Mouse (Mus musculus): ENCODE results near the gene Ighmbp2.

Ighmbp2 gene

DNA sequence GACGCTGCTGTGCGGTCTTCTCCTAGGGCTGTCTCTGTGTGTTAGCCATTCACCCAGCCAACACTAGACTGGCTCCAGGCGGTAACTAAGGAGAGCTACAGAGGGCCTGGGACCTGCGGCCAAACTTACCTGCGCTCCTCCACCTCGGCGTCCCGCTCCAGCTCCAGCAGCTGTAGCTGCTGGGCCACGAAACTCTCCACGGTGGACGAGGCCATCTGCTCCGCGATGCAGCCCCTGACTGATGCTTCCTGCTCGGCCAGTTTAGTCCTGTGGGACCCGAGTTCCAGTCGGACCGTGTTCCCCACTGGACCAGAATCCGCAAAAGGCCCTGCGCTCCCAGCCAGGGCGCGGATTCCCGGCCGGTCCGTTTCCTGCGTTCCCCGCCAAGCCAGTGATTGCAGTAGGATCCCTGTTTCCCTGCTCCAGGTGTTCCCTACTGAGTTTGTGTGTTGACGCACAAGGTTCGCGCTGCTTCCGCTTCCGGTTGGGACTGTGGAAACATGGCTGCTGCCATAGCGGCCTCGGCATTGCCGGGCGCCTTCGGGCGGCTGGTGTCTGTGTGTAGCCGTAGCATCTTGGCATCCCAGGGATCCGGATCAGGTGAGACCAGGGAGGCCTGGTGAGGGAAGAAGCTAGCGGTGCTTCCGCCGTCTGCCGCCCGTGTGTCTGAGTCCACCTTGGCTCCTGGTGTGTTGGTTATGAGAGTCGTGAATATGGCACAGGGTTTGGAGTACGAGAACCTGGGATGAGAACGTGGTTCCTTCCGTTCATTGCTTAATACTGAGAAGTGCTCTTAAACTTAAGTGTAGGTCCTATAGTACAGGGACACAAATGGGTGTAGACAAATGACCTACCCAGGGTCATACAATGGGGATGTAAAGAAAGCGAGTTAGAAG, at the start of gene Ighmbp2, which contains the start of gene Mrpl21:
Ighmbp2 (minus strand) TSS at position 446 of the 896 bp plus-strand sequence.
Mrpl21 (plus strand) TSS at position 330 of the 896 bp plus-strand sequence.
- DNase-seq (ENCODE audit: low read depth), result peak; percentile 85

DNA sequence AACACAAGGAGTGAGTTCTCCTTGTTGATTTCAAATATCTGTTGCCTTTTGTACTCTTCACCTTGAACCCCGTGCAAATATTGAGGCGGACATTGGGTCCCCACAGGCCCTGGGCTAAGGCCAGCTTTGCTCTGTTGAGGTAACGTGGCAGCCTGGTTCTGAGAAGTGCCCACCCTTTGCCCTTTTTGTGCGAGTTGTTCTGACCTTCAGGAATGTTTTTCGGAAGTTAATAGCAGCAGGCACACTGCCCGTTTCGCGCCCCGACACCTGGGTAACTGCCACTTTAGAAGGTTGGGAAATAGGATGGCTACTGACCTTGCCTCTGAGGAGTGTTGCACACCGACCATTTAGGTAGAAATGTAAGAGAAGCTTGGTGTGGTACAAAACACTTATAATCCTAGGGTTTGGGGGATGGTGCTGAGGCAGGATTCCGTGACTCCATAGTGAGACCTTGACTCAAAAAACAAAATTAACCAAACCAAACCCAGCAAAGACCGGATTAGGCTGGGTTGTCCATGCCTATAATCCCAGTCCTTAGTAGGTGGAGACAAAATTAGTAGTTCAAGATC, 43.7 kb upstream of the Ighmbp2 start:
- no peak for DNase-seq (ENCODE audit: low read depth)

DNA sequence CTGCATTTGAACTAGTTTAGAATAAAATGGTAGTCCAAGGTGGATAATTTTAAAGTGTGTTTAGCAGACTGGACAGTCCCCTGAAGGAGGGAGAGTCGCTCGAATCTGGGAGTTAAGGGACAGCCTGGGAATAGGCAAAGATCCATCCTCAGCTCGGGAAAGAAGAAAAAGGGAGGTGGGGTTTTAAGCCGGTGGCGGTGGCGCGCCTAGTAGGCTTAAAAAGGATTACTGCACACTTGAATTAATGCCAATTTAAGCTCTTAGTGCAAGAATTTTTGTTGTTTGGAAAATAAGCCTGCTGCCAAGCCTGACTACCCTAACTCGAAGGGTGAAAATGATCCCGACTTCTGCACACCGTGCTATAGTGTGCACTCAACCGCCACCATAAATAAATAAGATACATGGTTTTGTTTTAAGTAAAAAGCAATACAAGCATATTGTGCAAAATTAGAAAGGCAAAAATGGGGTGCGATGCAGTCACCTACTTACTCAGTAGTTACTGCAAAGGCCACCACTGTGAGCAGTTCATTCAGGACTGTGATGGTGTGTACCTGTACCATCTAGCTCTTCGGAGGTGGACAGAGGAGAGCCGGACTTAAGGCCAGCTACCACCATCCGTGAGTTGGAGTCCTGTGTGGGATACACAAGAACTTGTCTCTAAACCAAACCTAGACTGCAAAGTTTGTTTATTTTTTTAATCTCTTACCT, 43.1 kb upstream of the Ighmbp2 start:
- no peak for DNase-seq (ENCODE audit: low read depth)

DNA sequence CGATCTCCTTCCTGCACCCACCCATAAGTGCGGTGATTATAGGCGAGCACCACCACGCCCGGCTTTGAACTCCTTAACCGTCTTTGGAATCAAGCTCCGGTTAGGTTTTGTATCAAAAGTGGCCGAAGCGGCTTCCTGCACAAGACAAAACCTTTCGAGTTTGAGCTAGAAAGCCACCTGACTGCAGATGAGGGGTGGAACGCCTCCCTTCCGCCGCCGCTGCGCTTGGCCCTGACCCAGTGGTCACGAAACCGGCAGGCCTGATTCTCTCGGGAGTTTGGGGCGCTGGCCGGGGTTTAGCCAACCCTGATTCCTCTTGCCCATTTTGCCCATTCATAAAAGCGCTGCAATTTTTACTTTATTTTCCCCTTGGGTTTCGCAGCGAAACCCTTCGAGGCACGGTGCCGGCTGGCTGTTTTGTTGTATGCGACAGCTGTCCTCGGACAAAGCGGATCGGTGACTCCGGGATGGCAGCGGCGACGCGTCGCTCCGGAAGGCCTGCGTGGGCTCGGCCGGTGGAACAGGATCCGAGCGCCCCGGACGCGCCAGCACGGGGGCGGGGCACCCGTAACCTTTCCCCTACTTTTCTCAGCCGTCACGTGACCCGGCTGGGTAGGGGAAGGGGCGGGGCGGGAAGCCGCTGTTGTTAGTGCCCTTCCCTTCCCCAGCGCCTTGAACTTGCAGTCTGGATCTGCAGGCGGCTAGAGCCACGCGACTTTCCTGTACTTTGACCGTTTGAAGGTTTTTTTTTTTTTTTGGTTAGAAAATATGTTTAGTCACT, 42.3 kb upstream of the Ighmbp2 start:
- peak; percentile 89 for DNase-seq (ENCODE audit: low read depth)

DNA sequence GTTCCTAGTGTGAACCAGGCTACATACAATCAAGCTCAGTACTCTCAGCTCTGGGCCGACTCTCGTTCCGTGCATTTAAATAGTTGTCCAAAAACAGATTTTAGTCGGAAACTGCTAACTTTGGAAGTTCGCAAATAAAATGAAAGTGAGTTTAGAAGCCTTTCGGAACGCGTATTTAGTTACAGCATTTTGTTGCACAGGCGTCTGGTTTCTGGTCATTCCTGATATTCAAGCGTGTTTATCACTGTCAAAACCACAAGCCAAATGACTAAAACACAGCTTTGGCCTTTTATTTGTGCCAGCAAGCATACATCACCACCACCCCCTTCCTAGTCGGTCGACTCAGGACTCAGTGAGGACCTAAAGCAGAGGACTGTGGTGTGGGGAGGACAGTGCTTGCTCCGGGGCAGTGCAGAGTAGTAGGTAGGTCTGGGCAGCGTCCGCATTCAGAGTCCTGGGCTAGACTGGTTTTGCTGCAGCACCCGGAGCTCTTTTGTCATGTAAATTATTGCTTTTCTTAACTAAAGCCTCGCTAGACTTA, 41.5 kb upstream of the Ighmbp2 start:
- DNase-seq (ENCODE audit: low read depth), result peak; percentile 58

DNA sequence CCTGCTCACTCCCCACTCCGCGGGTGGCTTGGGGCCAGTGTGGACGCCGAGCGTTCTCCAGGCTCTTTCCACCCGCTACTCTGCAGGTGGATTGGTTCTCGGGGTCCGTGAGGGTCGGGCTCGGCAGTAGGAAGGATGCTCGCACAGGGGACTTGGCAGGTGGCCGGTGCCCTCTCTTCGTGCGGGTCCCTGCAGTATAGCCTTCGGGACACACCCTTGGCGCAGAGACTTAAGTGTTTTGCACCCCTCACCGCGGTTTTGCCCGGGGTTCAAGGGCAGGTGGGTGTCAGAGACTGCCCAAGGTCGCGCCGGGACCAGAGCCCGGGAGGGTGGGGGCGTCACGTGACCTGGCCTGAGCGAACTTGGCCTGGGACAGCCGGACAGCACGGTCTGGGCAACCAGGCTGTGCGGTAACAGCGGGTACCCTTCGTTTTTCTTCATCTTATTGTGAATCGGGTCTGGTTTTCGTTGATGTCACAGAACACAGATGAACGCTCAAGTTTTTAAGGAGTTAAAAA, 41.0 kb upstream of the Ighmbp2 start:
- no peak for DNase-seq (ENCODE audit: low read depth)

DNA sequence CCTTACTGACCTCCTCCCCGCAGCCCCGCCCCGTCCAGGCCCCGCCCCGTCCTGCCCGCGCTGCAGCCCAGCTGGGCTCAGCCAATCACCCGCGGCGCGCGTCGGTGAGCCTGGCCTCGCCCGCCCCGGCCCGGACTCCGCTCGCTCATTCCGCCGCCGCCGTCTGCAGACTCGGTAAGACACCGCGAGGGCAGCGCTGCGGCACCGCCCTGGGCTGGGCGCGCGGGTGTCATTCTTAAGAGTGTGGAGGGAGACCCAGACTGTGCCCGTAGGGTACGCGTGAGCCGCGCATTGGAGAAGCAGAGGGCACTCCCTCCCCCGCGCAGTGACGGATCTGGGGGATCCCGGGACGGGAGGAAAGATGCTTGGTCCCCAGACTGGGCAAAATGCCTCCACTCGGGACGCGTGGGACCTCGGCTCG, 40.4 kb upstream of the Ighmbp2 start:
- peak; percentile 77 for DNase-seq (ENCODE audit: low read depth)

DNA sequence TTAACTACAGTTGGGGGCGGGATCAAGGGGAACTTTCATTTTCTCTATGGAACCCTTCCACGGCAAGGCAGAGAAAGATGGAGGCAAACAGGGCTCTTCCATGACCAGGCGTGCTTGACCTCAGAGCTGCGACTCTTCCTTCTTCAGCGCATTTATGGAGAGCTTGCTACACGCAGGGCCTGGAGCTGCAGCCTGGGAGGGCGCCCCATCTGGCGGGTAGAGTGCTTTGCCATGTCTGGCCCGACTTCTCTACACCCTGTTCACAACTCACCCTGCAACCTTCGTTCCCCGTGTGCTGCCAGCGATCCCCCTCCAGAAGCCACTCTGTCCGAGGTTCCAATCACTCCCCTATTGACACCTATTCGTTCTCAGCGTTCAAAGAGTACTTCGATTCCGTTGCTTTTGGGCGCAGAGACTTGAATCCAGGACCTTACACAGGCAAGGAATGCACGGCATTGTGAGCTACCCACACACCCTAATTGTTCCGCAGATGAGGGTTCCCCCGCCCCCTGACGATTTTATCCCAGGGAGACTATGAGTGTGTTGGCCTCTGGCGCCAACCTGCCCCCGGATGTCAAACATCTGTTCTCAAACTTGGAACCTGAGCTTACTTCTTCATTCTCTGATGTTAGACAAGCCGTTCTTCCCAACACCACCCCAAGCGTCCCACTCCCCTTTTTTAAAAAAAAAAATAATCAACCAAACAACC, 39.6 kb upstream of the Ighmbp2 start, which contains the start of gene Cpt1a:
Cpt1a (plus strand) TSS at position 74 of the 709 bp plus-strand sequence.
- DNase-seq (ENCODE audit: low read depth), result no peak

DNA sequence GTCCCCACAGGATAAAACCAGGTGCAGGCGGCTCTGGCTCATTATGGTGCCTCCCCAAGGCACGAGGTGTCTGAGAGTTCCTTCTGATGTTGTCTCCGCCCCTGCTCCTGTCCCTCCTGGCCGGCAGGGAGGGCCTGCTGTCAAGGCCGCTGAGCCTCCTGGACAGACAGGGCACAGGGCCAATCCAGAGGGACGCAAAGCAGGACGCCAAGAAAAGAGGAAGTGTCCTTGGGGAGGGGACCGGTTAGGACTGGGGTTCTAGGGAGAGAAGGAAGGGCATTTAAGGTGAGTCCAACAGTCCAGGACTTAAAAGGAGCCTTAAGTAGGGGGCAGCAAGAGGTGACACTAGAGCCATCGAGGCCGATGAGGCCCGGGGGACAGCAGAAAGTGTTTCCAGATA, 38.8 kb upstream of the Ighmbp2 start:
- DNase-seq (ENCODE audit: low read depth), result no peak

DNA sequence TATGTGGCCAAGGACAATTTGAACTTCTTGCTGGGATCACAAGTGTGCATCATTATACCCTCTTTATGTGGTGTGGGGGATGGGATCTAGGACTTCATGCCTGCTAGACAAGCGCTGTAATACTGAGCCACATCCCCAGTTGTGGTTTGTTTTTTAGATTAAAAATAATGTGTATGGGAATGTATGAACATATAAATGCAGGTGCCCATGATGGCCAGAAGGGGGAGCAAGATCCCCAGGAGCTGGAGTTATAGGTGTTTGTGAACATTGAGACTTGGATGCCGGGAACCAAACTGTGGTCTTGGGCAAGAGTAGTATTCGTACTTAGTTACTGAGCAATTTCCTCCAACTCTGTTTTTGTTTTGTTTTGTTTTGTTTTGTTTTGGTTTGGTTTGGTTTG, 38.0 kb upstream of the Ighmbp2 start:
- no peak for DNase-seq (ENCODE audit: low read depth)

DNA sequence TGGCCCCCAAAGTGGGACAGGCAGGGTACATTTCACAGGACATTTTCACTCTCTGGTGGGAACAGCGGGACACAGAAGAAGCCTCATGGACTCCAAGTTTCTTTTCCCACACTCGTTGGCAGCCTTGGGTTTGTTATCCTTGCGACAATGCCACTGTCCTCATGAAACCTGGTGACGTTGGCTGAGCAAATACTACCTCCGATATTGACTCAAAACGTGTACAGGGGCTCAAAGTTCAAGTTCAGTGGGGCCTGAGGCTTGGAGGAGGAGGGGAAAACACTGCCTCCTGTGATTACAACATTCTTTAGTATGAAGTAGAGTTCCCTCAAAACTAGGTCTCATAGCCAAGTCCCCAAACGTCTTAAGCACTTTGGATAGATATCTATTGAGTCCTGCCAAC, 37.3 kb upstream of the Ighmbp2 start:
- no peak for DNase-seq (ENCODE audit: low read depth)

DNA sequence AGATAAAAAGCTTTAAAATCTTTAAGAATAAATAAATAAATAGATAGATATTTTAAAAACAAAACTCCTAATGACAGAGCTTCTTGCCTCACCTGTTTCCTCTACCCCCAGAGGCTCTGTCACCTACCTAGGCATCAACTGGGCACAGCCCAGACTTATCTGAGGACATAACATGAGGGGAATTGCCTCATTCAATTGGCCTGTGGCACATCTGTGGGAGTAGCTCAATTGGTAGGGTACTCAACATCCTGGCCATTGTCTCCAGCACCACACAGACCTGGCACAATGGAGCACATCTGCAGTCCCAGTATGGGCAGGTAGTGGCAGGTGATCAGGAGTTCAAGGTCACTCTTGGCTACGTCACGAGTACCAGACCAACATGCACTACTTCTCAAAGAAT, 36.5 kb upstream of the Ighmbp2 start:
- DNase-seq (ENCODE audit: low read depth), result no peak

DNA sequence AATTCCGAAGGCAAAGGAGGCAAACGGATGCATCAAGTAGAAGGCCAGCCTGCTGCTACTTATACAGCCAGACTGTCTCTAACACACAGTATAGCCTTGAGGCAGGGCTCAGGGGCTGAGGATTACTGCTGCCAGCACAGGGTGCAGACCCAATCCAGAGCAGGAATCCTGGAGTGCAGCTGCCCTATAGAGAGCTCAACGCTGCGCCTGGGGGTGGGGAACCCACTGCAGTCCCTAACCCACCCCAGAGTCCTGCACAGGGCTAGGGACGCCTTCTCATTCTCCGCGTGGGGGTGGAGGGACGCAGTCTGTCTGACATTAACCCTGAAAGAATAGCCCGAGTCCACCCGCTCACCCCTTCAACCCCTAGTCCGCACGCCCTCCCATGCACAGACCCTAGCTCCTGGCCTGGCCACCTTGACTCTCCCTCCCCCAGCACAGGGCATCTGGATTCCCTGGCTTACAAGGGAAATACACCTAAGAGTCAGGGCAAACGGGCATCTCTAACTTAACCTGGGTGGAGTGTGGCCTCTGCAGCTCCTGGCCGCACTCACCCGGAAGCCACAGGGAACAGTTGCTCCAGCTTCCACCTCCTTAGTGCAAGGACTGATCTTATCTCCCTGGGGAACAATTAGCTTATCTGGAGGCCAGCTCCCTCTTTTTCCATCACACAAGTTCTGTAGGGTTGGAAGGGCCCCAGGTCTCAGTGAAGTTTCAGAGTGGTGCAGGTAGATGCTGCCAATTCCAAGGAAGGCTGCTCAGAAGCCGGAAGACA, 24.5 kb upstream of the Ighmbp2 start:
- no peak for DNase-seq (ENCODE audit: low read depth)

DNA sequence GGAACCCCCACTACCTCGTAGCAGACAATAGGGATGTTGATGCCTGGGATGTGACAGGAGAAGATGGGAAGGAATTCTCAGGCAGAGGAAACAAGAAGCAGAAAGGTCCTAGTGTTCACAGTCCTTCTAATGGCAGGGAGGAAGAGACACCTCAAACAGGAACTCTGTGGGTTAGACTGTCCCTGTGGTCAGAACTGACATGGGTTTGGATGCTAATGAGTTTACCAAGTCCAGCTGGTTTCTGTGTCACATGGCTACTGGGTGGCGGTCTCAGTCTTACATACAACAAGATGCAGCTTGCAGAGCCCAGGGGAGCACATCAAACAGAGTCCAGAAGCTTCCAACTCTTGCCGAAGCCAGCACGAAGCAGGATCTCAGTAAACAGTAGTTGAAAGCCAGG, 21.2 kb upstream of the Ighmbp2 start:
- DNase-seq (ENCODE audit: low read depth), result no peak

DNA sequence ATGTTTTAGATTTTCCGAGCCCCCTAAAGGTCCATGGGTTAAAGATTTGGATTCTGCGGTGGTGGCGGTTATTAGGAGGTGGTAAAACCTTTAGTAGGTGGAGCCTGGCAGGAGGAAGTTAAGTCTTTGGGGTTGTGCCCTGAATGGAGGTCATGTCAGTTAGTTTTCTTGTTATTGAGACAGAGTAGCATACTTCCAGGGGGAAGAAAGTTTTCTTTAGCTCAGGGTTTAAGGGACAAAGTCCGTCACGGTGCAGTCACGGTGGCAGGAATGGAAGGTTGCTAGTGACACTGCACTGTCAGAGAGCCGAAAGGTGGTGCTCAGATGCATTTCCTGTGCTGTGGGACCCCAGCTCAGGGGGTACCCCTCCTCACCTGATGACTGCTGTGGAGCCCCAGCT, 15.0 kb upstream of the Ighmbp2 start:
- no peak for DNase-seq (ENCODE audit: low read depth)

DNA sequence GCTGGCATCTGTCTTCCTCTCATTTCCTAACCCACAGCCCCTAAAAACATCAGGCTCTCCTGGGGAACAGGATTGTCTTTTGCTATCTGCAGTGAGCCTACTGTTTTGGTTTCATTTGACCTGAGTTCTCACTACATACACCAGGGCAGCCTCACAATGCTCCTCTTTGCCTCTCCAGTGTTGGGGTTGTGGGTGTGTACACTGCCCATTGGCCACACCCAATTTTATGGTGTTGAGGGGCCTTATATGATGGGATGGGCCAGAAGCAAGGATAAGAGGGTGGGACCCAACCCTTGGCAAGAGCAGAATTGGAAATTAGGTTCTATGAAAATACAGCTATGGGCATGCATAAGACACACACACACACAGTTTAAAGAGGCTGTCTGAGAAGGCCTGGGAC, 14.2 kb upstream of the Ighmbp2 start:
- no peak for DNase-seq (ENCODE audit: low read depth)

DNA sequence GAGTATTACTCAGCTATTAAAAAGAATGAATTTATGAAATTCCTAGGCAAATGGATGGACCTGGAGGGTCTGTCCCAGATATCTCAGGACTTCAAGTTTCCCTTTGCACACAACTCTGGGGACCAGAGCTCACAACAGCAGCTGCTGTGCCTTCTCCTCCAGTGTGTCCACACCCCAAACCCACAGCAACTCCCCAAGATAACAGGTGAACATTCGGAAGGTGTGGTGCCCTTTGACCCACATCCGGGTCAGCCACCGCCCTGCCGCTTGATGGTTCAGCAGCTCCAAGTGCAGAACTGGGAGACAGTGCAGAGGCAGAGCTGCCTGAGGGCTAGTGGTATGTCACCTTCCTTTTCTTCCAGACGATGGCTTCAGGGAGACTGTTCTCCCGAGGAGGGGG, 12.4 kb upstream of the Ighmbp2 start:
- no peak for DNase-seq (ENCODE audit: low read depth)

DNA sequence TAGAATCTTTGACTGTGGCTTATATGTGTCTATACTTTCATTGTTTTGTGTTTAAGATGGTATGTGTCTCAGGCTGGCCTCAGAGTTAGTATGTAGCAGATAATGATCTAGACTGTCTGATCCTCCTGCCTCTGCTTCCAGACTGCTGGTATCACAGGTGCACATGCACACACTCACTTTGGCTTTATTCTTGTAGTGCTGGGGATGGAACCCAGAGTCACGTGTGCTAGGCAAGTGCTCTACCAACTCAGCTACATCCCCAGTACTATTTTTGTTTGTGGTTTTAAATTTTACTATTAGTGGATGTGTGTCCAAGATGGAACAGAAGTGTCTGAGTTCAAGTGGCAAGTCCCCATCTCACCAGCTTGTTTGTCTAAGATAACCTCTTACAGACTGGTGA, 10.2 kb upstream of the Ighmbp2 start:
- DNase-seq (ENCODE audit: low read depth), result no peak

DNA sequence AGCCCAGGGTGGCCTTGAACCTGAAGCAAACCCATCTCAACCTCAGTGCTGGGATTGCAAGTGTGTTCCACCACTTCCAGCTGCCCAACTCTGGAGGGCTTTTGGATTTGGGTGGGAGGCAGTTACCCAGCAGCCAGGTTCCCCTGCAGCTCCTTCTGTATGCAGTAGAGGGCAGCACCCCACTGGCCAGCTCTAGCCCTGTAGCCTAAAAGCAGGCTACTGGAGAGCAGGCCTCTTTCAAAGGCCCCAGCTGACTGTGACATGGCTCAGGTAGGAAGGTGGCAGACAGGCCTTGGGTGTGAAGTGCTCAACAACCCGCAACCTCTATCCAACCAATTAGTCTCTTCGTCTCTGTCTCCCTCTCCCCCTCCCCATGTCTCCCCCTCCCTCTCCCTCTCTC, 9.2 kb upstream of the Ighmbp2 start:
- DNase-seq (ENCODE audit: low read depth), result peak; percentile 24

DNA sequence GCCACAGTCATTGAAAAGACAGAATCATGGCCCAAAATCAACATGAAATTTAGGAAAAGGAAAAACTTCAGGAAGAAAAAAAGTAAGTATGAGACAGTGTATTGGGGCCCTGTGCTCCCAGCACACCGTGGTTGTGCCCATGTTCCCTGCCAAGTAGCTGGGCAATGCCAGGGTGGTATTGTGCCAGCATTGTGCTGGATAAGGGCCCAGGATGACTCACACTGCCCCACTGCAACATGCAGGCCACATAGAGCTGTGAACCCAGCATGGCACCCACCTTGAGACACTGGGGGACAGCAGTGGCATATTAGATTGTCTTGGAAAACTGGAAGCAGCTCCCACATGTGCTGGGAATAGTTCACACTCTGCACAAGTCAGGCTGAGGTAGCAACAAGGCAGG, 6.2 kb upstream of the Ighmbp2 start:
- DNase-seq (ENCODE audit: low read depth), result no peak

Data from c-Kit-positive CD71-positive TER-119-negative erythroid progenitor cells, embryonic 14.5 days (primary cell).